Mouse (Mus musculus) E14TG2a.4 (cell line): Measurements from ENCODE around the gene Ndufa7.

Experiments
- CTCF ChIP-seq: conservative IDR thresholded peaks from 2 replicates; pipeline ENCODE4 v1.5.1; 2014; ENCODE audit warnings: low read length
- NANOG ChIP-seq: IDR thresholded peaks from 2 replicates; pipeline ENCODE4 v1.6.1; 2014; ENCODE audit warnings: borderline replicate concordance, low read length, mixed read lengths
- POU5F1 ChIP-seq: IDR thresholded peaks from 2 replicates; pipeline ENCODE4 v1.6.1; 2014; ENCODE audit warnings: low read length, borderline replicate concordance

DNA sequence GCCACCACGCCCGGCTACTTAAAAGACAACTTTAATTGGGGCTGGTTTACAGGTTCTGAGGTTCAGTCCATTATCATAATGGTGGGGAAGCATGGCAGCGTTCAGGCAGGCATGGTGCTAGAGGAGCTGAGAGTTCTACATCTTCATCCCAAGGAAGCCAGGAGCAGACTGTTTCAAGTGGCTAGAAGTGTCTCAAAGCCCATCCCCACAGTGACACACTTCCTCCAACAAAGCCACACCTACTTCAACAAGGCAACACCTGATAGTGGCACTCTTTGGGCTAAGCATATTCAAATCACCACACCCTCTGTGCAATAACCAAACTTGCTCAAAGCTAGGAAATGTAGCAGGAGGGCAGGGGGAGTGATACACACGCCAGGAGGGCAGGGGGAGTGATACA is 20.2 kb upstream of the Ndufa7 start:
- TF ChIP-seq CTCF: no peak
- no peak for TF ChIP-seq NANOG
- no peak for TF ChIP-seq POU5F1
